Mouse (Mus musculus): Measurements from ENCODE around the gene Pik3cb.
A peak's percentile ranks its signal among the peaks of the same experiment; 100 is the strongest.

Pik3cb gene

DNA sequence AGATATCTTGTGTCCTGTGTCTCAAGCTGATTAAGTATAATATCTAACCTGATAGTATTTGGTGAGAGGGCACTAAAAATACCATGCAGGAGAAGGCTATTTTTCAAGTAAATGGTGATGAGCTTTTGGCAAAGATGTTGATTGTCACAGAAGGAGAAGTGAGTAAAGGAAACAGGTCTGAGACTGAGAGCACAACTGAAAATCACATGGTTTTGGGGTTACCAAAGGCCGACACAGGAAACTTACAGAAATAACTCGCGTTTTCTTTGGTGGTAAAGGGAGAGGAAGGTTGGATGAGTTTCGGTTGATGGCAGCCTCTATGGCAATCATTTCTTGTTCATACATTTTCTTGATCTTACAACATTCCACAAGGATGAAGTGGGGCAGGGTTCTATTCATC is 50.5 kb downstream of the Pik3cb start:
- no peak for DNase-seq (ENCODE audit: low read depth, low spot score)

DNA sequence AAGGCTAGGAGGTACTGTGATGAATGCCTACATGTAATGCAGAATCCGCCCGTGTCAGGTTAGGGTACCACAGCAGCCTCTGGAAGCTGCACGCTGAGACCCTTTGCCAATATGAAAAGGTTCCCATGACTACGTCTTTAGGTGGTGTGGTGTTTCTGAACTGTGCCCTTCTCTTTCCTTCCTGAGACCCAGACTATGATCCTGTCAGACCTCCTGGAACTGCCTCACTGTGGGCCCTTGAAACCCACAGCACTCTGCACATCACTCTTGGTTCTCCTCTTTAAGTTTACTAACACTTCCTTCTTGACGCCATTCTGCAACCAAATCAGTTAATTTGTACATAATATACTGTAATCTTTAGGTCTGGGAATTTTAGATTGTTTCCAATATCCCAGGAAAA is 58.7 kb downstream of the Pik3cb start:
- no peak for DNase-seq (ENCODE audit: low read depth, low spot score)

DNA sequence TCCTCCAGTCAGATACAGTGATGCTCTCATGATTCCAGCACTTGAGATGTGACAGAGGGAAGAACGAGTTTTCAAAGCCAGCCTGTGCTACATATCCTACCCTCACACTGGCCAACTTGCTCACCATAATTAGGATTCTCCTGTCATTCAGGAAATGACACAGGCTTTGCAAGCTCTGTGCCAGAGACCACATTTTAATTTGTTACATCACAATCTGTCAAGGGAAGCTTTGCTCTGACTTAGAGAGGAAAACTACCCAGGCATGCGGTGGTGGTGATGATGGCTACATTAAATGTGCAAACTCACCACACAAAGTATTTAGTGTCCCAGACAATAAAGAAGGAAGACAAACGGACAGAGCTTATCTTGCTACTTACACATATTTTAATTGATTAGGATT is 59.1 kb downstream of the Pik3cb start:
- peak; percentile 48 for DNase-seq (ENCODE audit: low read depth, low spot score)

DNA sequence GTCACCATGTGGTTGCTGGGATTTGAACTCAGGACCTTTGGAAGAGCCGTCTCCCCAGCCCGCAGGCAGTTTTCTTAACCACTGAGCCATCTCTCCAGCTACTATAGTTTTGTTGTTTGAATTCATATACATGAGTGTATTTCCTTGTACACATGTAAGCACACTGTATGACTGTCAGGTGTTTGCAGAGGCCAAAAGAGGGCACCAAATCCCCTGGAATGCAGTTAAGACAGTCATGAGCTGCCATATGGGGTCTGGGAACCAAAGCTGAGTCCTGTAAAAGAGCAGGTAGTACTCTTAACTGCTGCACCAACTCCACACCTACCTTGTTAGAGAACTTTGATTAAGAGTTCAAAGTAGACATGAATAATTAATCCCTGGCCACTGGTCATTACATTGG is 59.8 kb downstream of the Pik3cb start:
- DNase-seq (ENCODE audit: low read depth, low spot score): peak; percentile 34

DNA sequence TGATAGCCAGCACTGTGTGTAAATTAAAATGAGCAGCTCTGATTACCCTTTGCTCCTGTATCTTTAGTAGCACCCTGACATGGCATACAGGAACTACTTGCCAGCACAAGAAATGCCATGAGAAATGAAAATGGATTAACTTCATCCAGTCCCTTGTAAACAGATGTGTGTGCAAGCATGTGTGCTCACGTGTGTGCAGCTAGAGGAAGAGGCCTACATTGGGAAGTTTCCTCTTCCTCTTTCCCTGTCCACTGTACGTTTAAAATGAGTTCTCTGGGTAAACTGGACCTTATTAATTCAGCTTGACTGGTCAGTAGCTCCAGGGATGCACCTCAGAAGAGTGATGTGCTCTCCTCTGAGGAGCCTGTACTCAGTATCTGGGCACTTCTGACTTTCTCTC is 66.0 kb downstream of the Pik3cb start:
- DNase-seq (ENCODE audit: low read depth, low spot score): no peak

DNA sequence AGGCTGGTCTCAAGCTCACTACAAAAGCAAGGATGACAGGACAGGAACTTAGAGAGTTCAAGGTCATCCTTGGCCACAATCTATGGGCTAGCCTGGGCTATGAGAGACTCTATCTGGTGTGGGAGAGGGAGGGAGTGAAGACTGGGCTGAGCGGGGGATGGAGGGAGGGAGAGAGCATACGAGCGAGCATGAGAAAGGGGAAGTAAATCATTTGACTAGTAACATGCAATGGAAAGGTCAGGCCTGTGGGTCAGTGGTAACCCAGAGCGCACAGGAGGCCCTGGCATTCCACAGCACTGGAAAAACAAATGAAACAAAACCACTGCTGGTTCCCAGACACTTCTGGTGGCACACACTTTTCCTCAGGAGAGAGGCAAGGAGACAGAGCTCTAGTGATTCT is 67.9 kb downstream of the Pik3cb start:
- no peak for DNase-seq (ENCODE audit: low read depth, low spot score)

DNA sequence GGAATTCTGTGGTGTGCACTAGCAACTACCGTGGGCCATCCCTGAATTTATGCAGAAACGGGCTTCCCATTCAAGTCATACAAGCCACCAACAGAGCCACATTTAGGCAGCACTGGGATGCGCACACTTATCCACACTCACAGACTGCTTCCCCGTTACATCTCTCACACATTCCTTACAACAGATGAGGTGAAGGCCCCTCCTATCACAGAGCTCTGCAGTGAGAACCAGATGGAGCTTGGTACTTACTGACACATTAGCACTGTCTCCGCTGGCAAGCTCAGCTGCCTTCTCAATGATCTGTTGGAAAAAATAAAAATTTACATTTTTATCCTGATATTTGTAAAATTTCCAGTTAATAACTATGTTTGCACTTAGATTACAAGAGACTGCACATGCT is 75.1 kb downstream of the Pik3cb start:
- no peak for DNase-seq (ENCODE audit: low read depth, low spot score)

DNA sequence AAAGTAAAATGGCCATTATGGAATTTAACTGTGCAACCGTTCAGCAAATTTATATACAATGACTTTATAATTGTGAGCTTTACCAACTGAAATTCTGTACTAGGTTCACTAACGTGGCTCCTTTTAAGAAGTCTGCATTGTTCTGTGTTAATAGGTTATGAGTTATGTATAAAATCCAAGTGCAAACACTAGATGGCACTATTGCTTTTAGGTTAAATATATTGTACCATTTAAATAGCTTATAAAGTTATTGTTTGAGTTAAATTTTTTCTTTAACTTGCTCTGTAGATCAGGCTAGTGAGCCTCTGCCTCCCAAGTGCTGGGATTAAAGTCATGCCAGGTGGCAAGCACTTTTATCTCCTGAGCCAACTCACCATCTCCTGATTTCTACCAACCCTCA is 76.2 kb downstream of the Pik3cb start:
- peak; percentile 78 for DNase-seq (ENCODE audit: low read depth, low spot score)

DNA sequence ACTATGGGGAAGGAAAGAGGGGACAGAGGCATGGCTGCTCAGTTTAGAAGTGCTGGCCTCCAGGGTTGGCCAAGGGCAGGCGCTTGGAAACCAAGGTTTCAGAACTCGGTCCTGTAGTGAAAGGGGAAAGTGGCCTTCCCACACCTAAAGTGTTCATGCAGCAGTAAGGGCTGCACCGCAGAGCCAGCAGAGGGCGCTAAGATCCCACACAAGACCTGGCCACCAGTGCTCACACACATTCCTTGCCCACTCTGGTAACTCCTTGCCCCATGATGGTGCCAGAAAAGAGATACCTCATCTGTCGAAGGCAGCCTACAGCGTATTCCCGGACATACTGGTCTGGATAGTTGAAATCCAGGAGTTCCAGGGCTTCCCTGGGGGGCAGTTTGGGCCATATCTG is 77.9 kb downstream of the Pik3cb start:
- peak; percentile 82 for DNase-seq (ENCODE audit: low read depth, low spot score)

DNA sequence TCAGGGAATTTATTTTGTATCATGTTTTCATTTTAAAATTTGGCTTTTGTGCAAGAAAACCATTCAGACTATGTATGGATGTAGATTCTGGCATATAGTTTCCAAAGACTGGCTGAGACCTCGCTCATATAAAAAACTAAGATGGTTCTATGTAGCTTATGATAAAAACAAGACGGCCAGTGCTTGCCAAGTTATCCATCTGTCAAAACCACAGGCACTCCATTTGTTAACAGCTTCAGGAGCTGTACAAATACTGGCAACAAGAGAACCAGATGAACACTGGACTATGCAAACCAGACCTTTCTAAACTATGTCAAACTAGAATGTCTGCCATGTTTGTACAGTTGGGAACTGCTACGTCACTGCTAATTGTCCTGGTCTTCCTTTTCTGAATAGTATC is 82.7 kb downstream of the Pik3cb start:
- no peak for DNase-seq (ENCODE audit: low read depth, low spot score)

DNA sequence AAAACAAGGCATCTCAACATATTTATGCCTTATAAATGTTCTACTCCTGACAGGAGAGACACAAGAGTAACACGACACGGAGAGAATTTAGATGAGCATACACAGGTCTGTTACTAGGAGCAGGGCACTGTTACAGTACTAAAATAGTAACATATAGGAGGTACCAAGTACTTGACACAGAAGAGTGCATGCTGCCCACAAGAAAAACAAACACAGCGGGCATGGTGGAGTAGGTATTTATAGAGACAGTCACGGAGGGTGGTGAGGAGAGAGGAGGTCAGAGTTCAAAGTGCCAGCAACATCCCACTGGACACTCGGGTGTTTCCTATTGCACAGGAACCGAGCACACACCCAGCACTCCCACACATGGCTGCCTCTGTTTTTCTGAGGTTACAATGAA is 90.7 kb downstream of the Pik3cb start:
- no peak for DNase-seq (ENCODE audit: low read depth, low spot score)

DNA sequence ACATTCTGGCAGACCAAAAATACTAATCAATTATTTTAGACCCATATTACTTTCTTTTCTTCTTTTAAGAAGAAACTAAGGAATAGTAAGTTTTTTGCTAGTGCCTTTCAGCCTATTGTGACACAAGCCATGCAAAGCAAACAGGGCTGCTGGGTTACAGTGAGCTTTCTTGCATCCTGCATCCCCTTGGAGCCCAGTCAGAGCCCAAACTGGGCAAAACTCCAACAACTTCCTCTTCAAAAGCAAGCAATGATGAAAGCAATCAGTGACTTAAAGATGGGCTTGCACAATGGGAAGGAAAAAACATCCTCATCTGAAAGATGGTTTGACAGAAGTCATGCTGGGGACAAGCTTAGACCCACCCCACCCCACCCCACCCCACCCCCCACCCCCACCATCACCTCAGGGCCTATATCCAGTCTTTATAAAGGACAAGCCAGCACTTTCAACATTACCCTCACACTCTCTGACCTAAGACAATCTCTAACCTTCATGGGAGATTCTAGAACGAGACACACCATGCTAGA is 91.6 kb downstream of the Pik3cb start:
- peak; percentile 34 for DNase-seq (ENCODE audit: low read depth, low spot score)

DNA sequence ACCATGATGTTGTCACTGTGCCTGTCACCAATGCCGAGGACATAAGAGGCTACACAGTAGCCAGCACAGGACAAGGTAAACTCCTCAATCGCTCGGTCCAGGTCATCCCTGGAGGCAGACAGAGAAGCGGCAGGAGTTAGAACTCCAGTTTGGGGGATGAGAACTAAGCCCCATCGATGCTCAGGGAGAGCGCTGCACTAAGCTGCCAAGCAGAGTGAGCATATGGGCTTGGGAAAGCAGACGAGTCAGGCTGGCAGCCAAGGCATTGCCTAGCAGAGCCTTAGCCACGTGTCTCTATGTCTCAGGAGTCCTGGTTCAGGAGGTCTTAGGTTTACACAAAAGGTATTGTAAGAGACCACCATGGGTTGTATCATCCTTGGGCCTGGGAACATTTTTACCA is 95.7 kb downstream of the Pik3cb start:
- DNase-seq (ENCODE audit: low read depth, low spot score): no peak

DNA sequence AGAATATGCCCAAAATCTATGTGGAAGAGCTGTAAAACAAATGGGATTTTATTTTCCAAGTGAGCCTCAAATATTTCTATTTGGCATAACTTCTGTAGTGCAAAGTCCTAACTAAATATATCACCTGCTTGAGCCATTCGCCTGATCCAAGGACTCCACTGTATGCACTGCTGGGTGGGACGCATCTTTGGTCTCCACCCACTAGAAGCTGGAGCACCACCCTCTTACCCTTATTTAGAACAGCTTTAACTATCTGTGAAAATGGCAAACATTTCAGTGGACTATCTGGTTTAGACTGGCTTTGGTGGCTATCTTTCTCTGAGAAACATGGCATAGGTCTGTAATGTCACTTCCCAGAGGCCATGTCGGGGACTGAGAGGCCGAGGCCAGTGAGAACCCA is 97.8 kb downstream of the Pik3cb start:
- no peak for DNase-seq (ENCODE audit: low read depth, low spot score)

DNA sequence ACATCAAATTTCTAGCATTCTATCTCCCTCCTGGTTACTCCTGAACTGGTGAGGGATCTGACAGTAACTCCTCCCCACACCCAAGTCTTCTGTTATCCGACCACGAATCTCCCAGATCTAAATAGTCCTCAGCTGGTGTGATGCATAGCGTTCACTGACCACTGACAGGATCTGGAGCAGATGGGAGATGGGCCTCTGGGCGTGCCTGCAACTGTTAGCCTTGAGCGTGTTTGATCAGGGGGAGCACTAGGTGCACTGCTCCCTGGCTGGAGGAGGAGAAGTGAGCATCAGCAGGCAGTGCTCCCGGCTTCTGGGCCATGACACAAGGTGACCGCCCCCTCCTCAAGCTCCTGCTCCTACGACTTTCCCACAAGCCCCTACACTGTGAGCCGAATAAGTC is 98.4 kb downstream of the Pik3cb start:
- no peak for DNase-seq (ENCODE audit: low read depth, low spot score)

DNA sequence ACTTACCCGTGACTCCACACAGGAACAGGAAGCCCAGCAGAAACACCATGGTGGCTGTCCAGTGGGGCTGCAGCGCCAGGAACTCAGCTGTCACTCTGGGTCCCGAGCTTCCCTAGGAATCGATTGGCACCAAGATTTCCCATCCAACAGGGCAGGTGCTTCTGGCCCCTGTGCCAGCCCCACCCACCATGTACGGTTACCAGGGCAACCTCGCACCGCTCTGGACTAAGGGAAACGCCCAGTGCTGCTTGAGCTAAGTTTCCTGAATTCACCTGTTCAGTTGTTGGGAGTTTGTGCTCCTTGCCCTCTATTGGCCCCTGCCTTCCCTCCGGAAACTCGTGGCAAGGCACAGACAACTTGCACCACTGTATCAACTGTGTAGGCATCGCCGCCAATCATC is 104.8 kb downstream of the Pik3cb start, which contains the start of gene Gm1123:
TSS of gene Gm1123 (minus strand) at position 141 of the 400 bp plus-strand sequence.
- DNase-seq (ENCODE audit: low read depth, low spot score): no peak

DNA sequence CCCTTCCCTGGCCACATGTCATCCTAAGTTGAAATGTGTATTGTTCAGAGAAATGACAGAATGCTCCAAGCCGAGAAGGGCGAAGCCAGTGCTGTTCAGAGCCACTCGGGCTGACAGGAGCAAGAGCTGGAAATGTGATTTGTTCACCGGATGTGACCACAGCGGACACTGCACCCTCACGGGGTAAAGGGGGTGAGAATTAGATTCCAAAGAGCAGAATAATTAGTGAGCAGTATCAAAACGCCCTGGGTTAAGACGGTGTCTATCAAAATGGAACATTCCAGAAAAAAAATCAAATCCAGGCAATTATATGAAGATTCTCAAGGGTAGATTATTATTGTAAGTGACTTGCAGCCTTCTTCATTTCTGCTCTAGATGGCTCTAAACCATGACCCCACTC is 106.3 kb downstream of the Pik3cb start:
- no peak for DNase-seq (ENCODE audit: low read depth, low spot score)

DNA sequence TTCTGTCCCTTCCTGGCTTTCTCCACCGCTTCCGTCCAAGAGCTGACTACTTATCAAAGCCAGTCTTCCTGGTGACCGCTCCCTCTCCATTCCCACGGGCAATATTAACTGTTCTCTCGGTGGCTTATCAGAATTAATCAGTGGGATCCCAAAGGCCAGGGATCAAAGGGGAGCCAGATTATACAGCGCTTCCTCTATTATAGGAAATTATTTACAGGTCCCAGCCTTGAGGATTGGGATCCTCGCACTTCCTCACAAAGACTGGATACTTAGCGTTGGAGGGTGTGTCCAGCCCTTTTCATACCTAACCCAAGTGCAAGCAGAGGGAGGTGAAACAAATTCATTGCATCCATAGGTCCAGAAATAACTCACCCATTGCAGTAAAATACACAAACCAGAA is 108.4 kb downstream of the Pik3cb start:
- DNase-seq (ENCODE audit: low read depth, low spot score): no peak

DNA sequence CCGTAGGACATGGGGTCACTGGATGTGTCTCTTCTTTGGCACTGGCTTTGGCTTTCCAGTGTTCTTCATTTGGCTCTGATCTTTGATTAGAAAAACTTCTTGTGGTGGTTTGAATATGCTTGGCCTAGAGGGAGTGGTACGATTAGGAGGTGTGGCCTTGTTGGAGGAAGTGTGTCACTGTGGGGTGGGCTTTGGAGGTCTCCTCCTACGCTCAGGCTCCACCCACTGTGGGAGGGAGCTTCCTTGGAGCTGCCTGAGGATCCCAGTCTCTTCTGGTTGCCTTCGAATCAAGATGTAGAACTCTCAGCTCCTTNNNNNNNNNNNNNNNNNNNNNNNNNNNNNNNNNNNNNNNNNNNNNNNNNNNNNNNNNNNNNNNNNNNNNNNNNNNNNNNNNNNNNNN is 118.7 kb downstream of the Pik3cb start:
- DNase-seq (ENCODE audit: low read depth, low spot score): peak; percentile 10

DNA sequence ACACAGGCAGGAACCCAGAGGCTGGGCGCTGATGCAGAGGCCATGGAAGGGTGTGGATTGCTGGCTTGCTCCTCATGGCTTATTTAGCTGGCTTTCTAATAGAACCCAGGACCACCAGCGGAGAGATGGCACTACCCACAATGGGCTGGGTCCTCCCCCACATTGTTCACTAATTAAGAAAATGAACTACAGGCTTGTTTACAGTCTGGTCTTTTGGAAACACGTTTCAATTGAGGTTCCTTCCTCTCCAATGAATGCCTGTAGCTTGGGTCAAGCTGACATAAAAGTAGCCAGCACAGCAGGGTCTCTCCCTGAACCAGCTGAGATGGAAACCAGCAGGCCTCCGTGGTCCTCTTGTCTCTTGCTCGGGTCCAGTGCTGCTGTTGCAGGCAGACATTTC is 119.3 kb downstream of the Pik3cb start:
- DNase-seq (ENCODE audit: low read depth, low spot score): no peak

DNA sequence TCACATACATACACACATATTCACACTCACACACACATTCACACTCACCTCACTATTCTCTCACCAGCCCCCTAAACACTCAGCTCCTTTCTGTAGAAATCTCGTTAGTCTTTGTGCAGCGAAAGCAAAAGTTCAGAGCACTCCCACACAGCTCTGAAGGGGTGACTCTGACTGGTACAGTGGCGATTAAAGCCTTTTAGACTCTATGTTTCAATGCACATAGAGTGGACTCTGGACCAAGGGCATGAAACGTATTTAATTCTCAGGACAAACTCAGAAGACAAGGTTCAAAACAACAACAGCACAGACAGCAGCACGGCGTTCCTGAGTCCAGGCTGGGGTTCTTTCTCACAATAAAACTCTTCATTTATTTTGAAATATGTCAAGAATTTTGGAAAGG is 122.7 kb downstream of the Pik3cb start:
- DNase-seq (ENCODE audit: low read depth, low spot score): no peak

DNA sequence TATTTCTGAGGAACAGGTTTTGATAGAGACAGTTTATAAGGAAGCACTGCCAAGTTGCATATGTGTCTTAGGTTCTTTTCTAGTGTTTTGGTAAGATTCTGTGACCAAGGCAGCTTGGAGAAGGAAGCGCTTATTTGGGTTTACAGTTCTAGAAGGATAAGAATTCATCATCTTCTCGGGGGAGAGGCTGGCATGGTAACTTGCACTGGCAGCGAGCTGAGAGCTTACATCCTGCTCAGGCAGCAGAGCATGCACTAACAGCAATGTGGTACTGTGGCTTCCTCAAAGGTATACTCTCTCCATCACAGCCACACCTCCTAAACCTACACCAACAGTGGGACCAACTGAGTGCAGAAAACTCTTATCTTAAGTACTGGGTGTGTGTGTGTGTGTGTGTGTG is 123.7 kb downstream of the Pik3cb start:
- DNase-seq (ENCODE audit: low read depth, low spot score): no peak

DNA sequence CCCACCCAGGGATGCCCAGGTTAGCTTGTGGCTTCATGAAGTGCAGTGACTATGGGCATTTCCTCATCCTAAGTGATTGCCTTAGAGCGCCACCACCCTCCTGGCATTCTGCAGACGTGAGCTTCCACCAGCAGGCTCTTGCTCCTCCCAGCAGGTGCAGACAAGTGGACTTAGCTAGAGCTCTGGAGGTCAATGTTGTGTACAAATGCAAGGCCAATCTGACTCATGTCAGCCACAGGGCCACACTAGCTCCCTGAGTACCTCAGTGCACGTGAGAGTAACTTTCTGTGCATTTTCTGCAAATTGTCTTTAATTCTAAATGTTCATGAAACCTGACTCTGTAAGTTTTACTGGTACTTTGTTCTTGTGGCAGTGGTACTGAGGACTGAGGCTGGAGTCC is 124.1 kb downstream of the Pik3cb start:
- DNase-seq (ENCODE audit: low read depth, low spot score): no peak

DNA sequence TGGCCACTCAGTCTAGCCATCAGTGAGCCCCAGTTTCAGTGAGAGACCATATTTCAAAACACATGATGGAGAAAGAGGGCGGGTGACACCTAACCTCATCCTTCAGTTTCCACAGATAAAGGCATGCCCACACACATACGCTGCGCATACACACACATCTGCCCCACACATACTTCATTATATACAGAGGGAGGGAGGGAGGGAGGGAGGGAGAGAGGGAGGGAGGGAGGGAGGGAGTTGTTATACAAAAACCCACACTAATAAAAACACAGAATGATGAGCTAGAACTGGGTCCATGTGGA is 130.6 kb downstream of the Pik3cb start:
- no peak for DNase-seq (ENCODE audit: low read depth, low spot score)

Measured in 3T3-L1 (cell line).